Mouse (Mus musculus) kidney, adult 2 months (tissue): ENCODE measurements around the gene Klhdc3.

Experiments
- CTCF ChIP-seq: fragments of 200-500 bp; conservative IDR thresholded peaks from 2 replicates; pipeline ENCODE4 v1.5.1; 2011; ENCODE audit warnings: low read depth, mild to moderate bottlenecking, control low read depth, low read length, moderate library complexity, mixed read lengths; ENCODE audit not compliant: insufficient read depth, insufficient read length
- POLR2A ChIP-seq: fragments of 200-500 bp; IDR thresholded peaks from one replicate; pipeline ENCODE4 v1.6.1; 2011; ENCODE audit warnings: low read depth, low read length, control low read depth

DNA sequence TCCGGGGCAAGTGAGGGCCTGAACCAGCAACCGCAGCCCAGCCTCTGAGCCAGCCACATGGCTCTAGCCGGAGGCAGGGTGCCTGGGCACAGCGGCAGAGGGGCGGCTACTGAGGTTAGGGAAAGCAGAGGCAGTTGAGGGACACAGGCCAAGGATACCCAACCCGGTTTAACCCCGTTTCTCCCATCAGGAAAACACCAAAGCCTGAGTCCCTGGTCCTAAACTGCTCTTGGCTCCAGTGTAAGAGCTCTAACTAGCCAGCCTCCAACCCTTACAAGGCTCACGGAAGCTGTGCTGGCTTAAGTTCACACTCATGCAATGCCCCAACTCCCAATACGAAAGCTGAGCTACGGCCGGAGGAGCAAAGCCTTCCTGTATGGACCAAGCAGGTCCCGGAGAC, 56.1 kb downstream of the Klhdc3 start:
- no peak for TF ChIP-seq CTCF
- TF ChIP-seq POLR2A = no peak
